In the genomic region with DNA sequence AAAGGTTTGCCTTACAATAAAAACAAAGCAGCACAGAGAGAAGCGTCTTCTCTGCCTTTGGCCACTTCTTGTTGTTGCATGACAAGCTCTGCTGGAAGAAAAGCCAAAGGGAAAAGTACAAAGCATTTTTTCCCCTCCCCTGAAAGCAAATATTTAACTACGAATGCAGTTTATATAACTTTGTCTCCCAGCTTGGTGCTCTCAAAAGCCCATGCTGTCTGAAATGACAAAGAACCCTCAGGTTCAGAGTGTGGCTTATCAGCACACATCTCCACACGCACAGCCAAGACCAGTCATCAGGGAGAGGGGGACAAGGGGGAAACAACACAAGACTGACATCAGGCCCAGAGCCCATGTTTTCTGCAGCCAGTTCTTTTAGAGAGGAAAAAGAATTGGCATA, we compare ENCODE assay signal across 12 mouse cellular contexts. TPM values are rescaled to one million over a fixed set of nuclear protein-coding genes. Genes with fewer than 3 reads are reported as not detected.
DNase-seq lines count a peak whose midpoint lies in the region; ATAC-seq and TF ChIP-seq lines count a peak whose summit lies in the region.
"Had no signal": no experiment of that assay in that cellular context is flagged by ENCODE, and none has a peak within 500 bp of the region (broad histone marks: within the 10 kb centered on the region; RNA-seq: fewer than 3 reads in every experiment).

No protein-coding gene starts in this region.

- no peak overlapping the region for H3K4me3 ChIP-seq in forebrain, embryonic 15.5 days
- no peak overlapping the region for H3K4me3 ChIP-seq in forebrain, embryonic 11.5 days (ENCODE audit: low read depth, low read length)
- no peak overlapping the region for H3K4me3 ChIP-seq in lung, embryonic 16.5 days (ENCODE audit: low read length)
- H3K4me3 ChIP-seq in kidney, embryonic 16.5 days (ENCODE audit: low read length): no peak overlapping the region
- H3K4me3 ChIP-seq in small intestine, adult 2 months (ENCODE audit: low read depth, low read length): no peak overlapping the region
- H3K4me3 ChIP-seq: midbrain, embryonic 12.5 days had no signal

- H3K27ac ChIP-seq in forebrain, embryonic 15.5 days (replicated peaks): 0 out of 2 replicates have a peak overlapping the region, but pooled peaks have one; percentile 4
- no peak overlapping the region for H3K27ac ChIP-seq in forebrain, embryonic 11.5 days (ENCODE audit: low read depth, low read length)
- H3K27ac ChIP-seq in lung, embryonic 16.5 days (ENCODE audit: low read length): peak overlapping the region; percentile 60
- peak overlapping the region; percentile 89 for H3K27ac ChIP-seq in kidney, embryonic 16.5 days (ENCODE audit: low read length)
- H3K27ac ChIP-seq in small intestine, adult 2 months (ENCODE audit: insufficient read depth, low read depth, low read length): peak overlapping the region; percentile 65
- H3K27ac ChIP-seq: midbrain, embryonic 12.5 days had no signal

- TF ChIP-seq CTCF in small intestine, adult 2 months (IDR thresholded peaks at IDR 0.05; ENCODE audit: extremely low read depth, insufficient read length, insufficient replicate concordance, low read depth, low read length): no peak

- TF ChIP-seq POLR2A in small intestine, adult 2 months (IDR thresholded peaks at IDR 0.05; ENCODE audit: low read depth, low read length): no peak

- H3K9ac ChIP-seq in forebrain, embryonic 15.5 days (replicated peaks): no peak overlapping the region
- H3K9ac ChIP-seq in forebrain, embryonic 11.5 days (ENCODE audit: low read length): no peak overlapping the region
- H3K9ac ChIP-seq in lung, embryonic 16.5 days (ENCODE audit: low read length): no peak overlapping the region
- peak overlapping the region; percentile 44 for H3K9ac ChIP-seq in kidney, embryonic 16.5 days (replicated peaks; ENCODE audit: low read length)
- H3K9ac ChIP-seq: midbrain, embryonic 12.5 days had no signal

- no peak overlapping the region for H3K4me2 ChIP-seq in forebrain, embryonic 15.5 days (replicated peaks)
- no peak overlapping the region for H3K4me2 ChIP-seq in forebrain, embryonic 11.5 days (ENCODE audit: low read depth, low read length, severe bottlenecking)
- H3K4me2 ChIP-seq in lung, embryonic 16.5 days (ENCODE audit: low read depth, low read length): no peak overlapping the region
- H3K4me2 ChIP-seq in kidney, embryonic 16.5 days (replicated peaks; ENCODE audit: low read depth, low read length): peak overlapping the region; percentile 22; the same call in 1 of the 2 replicates
- H3K4me2 ChIP-seq: midbrain, embryonic 12.5 days had no signal

- H3K36me3 ChIP-seq in forebrain, embryonic 15.5 days: no peaks in the 10 kb centered on the region
- no peaks in the 10 kb centered on the region for H3K36me3 ChIP-seq in forebrain, embryonic 11.5 days (ENCODE audit: control insufficient read depth, insufficient read depth, low read length)
- no peaks in the 10 kb centered on the region for H3K36me3 ChIP-seq in lung, embryonic 16.5 days (ENCODE audit: control insufficient read depth, insufficient read depth, low read length)
- no peaks in the 10 kb centered on the region for H3K36me3 ChIP-seq in kidney, embryonic 16.5 days (ENCODE audit: insufficient read depth, low read length)
- H3K36me3 ChIP-seq in small intestine, adult 2 months (ENCODE audit: control insufficient read depth, insufficient read depth, low read length): 0 out of 2 replicates have a peak, but pooled peaks cover 1% of the 10 kb centered on the region
- H3K36me3 ChIP-seq: midbrain, embryonic 12.5 days had no signal

- no peaks in the 10 kb centered on the region for H3K9me3 ChIP-seq in forebrain, embryonic 15.5 days
- no peaks in the 10 kb centered on the region for H3K9me3 ChIP-seq in forebrain, embryonic 11.5 days (ENCODE audit: control insufficient read depth, low read length)
- no peaks in the 10 kb centered on the region for H3K9me3 ChIP-seq in lung, embryonic 16.5 days (ENCODE audit: control insufficient read depth, low read length)
- no peaks in the 10 kb centered on the region for H3K9me3 ChIP-seq in kidney, embryonic 16.5 days (ENCODE audit: low read length)
- H3K9me3 ChIP-seq: midbrain, embryonic 12.5 days had no signal

- peaks cover 20% of the 10 kb centered on the region for H3K4me1 ChIP-seq in forebrain, embryonic 15.5 days
- H3K4me1 ChIP-seq in forebrain, embryonic 11.5 days (replicated peaks; ENCODE audit: control insufficient read depth, insufficient read depth, low read length): peaks cover 2% of the 10 kb centered on the region; the same call in 1 of the 2 replicates
- H3K4me1 ChIP-seq in lung, embryonic 16.5 days (replicated peaks; ENCODE audit: control insufficient read depth, insufficient read depth, low read length): peaks cover 18% of the 10 kb centered on the region
- peaks cover 30% of the 10 kb centered on the region for H3K4me1 ChIP-seq in kidney, embryonic 16.5 days (ENCODE audit: insufficient read depth, low read length)
- H3K4me1 ChIP-seq in small intestine, adult 2 months (ENCODE audit: control insufficient read depth, insufficient read depth, insufficient read length, low read length): peaks cover 24% of the 10 kb centered on the region

- no peak for ATAC-seq in forebrain, embryonic 15.5 days (replicated peaks)
- no peak for ATAC-seq in forebrain, embryonic 11.5 days (replicated peaks; ENCODE audit: low FRiP score)
- peak; percentile 71; the same call in 1 of the 2 replicates for ATAC-seq in lung, embryonic 16.5 days (ENCODE audit: low read depth)
- ATAC-seq in kidney, embryonic 16.5 days (ENCODE audit: low FRiP score, low TSS enrichment): peak; percentile 72; the same call in 1 of the 2 replicates
- no peak for ATAC-seq in monocyte, adult 5-6 weeks (replicated peaks; ENCODE audit: insufficient number of reproducible peaks, low FRiP score, low TSS enrichment, poor library complexity, severe bottlenecking)

- H3K27me3 ChIP-seq in forebrain, embryonic 15.5 days: no peaks in the 10 kb centered on the region
- H3K27me3 ChIP-seq in forebrain, embryonic 11.5 days (ENCODE audit: control insufficient read depth, insufficient read depth, low read length): no peaks in the 10 kb centered on the region
- no peaks in the 10 kb centered on the region for H3K27me3 ChIP-seq in lung, embryonic 16.5 days (ENCODE audit: control insufficient read depth, insufficient read depth, low read depth, low read length)
- no peaks in the 10 kb centered on the region for H3K27me3 ChIP-seq in kidney, embryonic 16.5 days (ENCODE audit: insufficient read depth, low read length)
- H3K27me3 ChIP-seq in small intestine, adult 2 months (ENCODE audit: control insufficient read depth, insufficient read depth, low read length): no peaks in the 10 kb centered on the region
- H3K27me3 ChIP-seq: midbrain, embryonic 12.5 days had no signal

- DNase-seq in forebrain, embryonic 11.5 days (ENCODE audit: low spot score): no peak
- no peak for DNase-seq in lung, adult 18-20 months
- DNase-seq in cerebellum, postnatal 14 days: no peak
- DNase-seq: adrenal gland, postnatal 14 days; cerebellum, adult 11-12 months had no signal

- WGBS in forebrain, embryonic 15.5 days: 58% methylated on average over 3 of the region's 3 CpGs
- WGBS in forebrain, embryonic 11.5 days: 66% methylated on average over 3 of the region's 3 CpGs
- WGBS in lung, embryonic 16.5 days: 20% methylated on average over 3 of the region's 3 CpGs
- 8% methylated on average over 3 of the region's 3 CpGs for WGBS in kidney, embryonic 16.5 days
- whole genome bisulfite sequencing in small intestine, adult 2 months: 14% methylated on average over 3 of the region's 3 CpGs

RNA-seq across cellular contexts. Expression of gene Nbl1, which starts 18.6 kb away (rescaled TPM):
- 23.5 and 24.6 TPM in 2 replicates for polyA plus RNA-seq in forebrain, embryonic 15.5 days (2015; fragmentation: Nextera tagmentation; extraction: Ambion mirVana)
- polyA plus RNA-seq in forebrain, embryonic 11.5 days (2014; fragmentation: Nextera tagmentation; extraction: Ambion mirVana): 23.9 and 24.7 TPM in 2 replicates
- polyA plus RNA-seq in lung, embryonic 16.5 days (2015; fragmentation: Nextera tagmentation; extraction: Ambion mirVana): 57.4 and 70.9 TPM in 2 replicates
- polyA plus RNA-seq in kidney, embryonic 16.5 days (2015; fragmentation: Nextera tagmentation; extraction: Ambion mirVana): 27.6 and 31.1 TPM in 2 replicates
- polyA plus RNA-seq in small intestine, adult 2 months (2012; rRNA removed): 72.9 and 160 TPM in 2 replicates
- 0.32 TPM in 1 of 3 replicates, not detected in the others for total RNA-seq in monocyte, adult 5-6 weeks (2017)
- total RNA-seq: granulocyte monocyte progenitor cell, adult 5-6 weeks had no signal

RNA-seq across cellular contexts. Expression of gene Minos1, which starts 19.5 kb away (rescaled TPM):
- 390 and 438 TPM in 2 replicates for polyA plus RNA-seq in forebrain, embryonic 15.5 days (2015; fragmentation: Nextera tagmentation; extraction: Ambion mirVana)
- 344 and 387 TPM in 2 replicates for polyA plus RNA-seq in forebrain, embryonic 11.5 days (2014; fragmentation: Nextera tagmentation; extraction: Ambion mirVana)
- 548 and 571 TPM in 2 replicates for polyA plus RNA-seq in lung, embryonic 16.5 days (2015; fragmentation: Nextera tagmentation; extraction: Ambion mirVana)
- polyA plus RNA-seq in kidney, embryonic 16.5 days (2015; fragmentation: Nextera tagmentation; extraction: Ambion mirVana): 470 and 478 TPM in 2 replicates
- polyA plus RNA-seq in small intestine, adult 2 months (2012; rRNA removed): 15.4 and 29.4 TPM in 2 replicates
- 102 to 135 TPM (median 117 TPM) in 3 replicates for total RNA-seq in monocyte, adult 5-6 weeks (2017)

RNA-seq across cellular contexts. Expression of gene Htr6, which starts 36.1 kb away (rescaled TPM):
- 0.28 and 0.37 TPM in 2 replicates for polyA plus RNA-seq in forebrain, embryonic 15.5 days (2015; fragmentation: Nextera tagmentation; extraction: Ambion mirVana)
- 0.27 TPM in 1 of 2 replicates, not detected in the other for polyA plus RNA-seq in forebrain, embryonic 11.5 days (2014; fragmentation: Nextera tagmentation; extraction: Ambion mirVana)
- polyA plus RNA-seq in lung, embryonic 16.5 days (2015; fragmentation: Nextera tagmentation; extraction: Ambion mirVana): not detected in 2 replicates
- polyA plus RNA-seq in kidney, embryonic 16.5 days (2015; fragmentation: Nextera tagmentation; extraction: Ambion mirVana): 0.12 and 0.15 TPM in 2 replicates
- 0.76 and 1.8 TPM in 2 replicates for polyA plus RNA-seq in small intestine, adult 2 months (2012; rRNA removed)
- total RNA-seq in monocyte, adult 5-6 weeks (2017): not detected in 3 replicates
- total RNA-seq: adrenal gland, postnatal 14 days; granulocyte monocyte progenitor cell, adult 5-6 weeks had no signal
- polyA plus RNA-seq: midbrain, embryonic 12.5 days had no signal

Comparison
In these comparisons a context has a peak if more than half of its experiments do, and no peak if none do; other contexts are left out.
1. ATAC-seq: peak in lung, embryonic 16.5 days (single experiment) and kidney, embryonic 16.5 days (single experiment); none in forebrain, embryonic 15.5 days (single experiment), forebrain, embryonic 11.5 days (single experiment) and monocyte, adult 5-6 weeks (single experiment).
2. RNA of gene Minos1, which starts 19.5 kb away (polyA plus RNA-seq): 548 to 571 TPM in lung, embryonic 16.5 days, 470 to 478 TPM in kidney, embryonic 16.5 days, 390 to 438 TPM in forebrain, embryonic 15.5 days and 344 to 387 TPM in forebrain, embryonic 11.5 days; 15.4 to 29.4 TPM in small intestine, adult 2 months; every median in the first group is over 10 times any median in the second.